Mouse (Mus musculus): Measurements from ENCODE around the gene Cplx3.

Gene Cplx3

DNA sequence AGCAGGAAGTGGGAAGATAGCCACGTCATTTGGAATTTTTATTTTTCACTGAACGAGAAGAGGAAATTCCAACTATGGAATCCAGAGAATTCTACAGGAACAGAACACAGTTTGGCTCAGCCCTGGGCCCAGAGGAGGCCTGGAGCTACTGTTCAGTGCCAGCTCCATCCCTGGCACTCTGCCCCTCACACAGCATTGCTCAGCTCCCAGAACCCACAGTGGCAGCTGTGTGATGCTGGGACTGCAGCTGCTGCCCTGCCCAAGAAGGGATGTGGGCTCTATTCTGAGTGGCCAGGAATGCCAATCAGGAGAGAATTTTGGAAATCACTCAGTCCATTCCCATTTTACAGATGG lies 4.8 kb downstream of the Cplx3 start:
- DNase-seq (ENCODE audit: low spot score): peak; percentile 43

DNA sequence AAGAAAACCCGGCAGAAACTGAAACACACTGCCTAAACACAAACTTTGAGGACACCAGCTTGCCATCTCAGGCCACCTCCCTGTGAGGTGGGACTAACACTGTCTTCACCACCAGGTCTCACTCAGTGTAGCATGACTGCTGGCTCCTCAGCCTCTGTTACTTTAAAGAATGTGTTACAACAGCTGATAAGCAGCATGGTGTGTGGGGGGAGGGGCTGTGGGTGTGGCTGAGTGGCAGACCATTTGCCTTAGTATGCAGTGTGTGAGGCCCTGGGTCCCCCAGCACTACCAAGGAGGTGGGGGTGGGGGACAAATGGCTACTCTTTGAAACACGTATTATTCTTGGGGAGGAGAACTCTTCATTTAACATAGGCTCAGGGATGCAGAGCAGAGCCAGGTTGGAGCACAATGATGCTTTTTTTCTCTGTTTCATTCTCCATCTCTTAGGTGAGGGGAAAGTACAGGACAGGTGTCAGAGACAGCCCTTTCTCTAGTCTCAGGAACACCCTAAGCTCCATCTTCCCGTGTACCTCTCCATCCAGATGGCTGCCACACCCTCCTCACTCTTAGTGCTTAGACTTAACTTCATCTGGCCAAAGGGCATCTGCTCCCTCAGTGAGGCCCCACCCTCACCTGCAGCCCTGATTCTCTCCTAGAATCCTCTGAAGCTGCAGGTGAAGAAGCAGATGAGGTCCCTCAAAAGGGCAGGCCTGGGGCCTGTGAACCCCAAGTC lies 5.3 kb downstream of the Cplx3 start:
- DNase-seq (ENCODE audit: low spot score): no peak

DNA sequence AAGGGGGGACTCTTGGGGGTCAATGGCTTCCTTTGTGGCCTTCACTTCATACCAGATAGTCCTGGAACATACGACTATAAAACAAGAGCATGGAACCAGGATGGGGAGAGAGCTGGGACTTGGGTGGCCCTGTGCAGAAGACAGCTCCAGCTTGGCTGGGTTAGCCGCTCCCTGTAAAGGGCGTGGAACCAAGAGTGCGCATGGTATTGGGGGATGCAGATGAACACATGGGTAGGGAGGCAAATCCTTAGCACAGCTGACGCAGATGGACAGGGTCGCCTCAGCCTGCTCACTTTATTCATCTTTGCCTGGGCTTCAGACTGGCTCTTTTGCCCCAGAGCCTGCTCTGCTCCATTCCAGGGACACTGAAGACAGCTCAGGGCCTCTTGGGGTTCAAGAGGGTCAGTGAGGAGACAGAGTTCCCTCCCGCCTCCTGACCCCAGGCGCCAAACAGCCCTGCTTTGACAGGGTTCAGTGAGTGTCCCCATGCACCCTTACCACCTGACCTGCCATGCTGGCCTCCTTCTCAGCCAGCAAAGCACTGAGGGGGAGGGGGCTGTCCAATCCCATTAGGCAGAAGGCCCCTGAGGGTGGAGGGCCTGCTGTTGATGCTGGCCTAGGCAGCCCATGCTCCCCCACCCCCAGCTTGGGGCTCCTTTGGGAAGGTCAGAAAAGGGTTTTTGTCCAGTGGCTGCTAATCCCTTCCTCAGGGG lies 7.1 kb downstream of the Cplx3 start:
- DNase-seq (ENCODE audit: low spot score): no peak

DNA sequence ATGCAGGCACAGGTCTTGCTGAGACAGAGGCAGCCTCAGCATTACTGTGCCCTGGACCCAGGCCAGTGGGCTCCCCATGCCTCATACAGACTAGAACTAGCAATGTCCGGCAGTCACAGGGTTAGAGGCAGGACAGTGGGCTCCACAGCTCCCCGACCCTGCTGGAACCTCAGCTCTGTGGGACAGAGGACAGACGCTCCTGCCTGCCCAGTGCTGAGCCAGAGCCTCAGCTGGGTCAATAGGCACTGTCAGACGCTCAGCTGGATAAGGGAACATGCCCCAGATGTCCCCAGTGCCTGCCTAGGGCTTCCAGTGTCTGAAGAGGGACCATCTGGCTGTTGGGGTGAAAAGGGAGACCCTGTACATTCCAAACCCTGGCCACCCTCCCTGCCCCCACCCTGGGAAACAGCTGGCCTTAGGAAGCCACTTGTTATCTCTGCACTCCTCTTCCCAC lies 8.1 kb downstream of the Cplx3 start:
- no peak for DNase-seq (ENCODE audit: low spot score)

DNA sequence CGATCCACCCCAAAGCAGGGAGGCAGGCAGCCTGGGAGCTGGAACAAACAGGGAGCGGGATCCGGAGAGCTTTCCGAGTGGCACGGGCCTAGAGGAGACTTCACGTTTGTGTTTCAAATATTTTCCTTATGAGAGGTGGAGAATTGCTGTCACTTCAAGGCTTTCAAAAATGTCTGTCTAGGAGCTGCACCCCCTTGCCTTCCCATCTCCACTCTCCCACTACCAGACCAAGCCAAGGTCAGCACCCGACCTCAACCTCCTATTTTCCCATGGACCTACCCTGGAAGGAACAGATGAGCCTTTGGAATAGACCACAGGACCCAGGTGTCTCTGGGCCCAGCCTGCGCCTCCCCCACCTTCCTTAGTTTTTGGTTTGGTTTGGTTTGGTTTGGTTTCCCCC lies 8.8 kb downstream of the Cplx3 start:
- DNase-seq (ENCODE audit: low spot score): no peak

DNA sequence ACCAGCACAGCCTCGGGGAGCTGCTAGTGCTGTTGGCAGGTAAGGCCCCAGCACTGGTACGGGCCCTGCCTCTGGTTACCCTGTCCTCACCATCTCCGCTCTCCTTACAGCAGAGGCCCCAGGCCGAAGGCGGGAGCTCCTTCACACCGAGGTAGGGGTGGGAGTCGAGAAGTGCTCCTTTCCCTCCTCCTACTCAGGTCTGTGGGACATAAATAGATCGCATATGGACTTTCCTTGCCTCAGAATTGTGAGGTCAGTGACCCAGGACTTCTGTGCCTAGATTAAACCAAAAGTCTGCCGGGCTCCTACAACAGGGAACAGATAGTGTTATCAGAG lies 11.9 kb downstream of the Cplx3 start:
- DNase-seq (ENCODE audit: low spot score): no peak

DNA sequence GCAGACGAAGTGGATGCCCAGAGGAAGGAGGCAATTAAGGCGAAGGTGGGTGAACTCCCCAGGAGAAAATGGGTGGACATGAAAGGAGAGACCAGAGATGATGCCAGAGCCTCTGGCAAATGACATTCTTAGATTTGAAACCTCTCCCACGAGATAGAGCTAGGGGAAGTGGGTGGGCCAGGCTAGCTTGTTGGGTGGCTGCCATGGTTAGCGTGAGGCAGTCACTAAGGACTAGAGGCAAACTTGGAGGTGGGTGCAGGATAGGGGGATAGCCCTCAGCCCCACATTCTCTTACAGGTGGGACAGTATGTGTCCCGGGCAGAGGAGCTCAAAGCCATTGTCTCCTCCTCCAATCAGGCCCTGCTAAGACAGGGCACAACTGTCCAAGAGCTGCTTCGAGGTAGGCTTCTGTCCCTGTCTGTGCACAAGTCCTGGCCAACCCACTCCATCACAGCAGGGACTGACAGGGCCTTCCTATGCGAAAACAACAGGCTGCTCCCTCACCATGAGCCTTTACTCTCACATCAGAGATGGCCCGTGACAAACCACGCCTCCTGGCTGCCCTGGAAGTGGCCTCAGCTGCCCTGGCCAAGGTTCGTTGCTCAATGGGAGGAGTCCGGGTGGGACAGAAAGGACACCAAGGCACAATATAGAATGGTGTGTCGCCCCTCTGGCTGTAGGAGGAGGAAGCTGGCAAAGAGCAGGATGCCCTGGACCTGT lies 12.5 kb downstream of the Cplx3 start:
- no peak for DNase-seq (ENCODE audit: low spot score)

DNA sequence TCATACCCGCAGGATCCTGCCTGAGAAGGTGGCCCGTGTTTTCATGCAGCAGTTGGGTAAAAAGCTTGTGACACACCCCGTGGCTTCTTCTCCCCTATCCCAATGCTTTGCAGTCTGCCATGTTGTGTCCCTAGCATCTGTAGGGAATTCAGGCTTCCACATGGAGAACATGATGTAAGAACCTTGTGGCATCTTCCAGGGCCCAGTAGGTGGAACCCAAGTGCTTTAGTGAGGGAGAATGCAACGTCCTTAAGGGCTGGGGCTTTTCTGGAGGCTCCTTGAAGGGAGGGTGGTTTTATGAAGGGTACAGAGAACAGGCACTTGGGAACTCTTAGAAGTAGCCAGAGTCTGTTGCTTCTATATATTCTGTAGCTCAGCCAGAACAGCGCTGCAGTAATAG lies 15.4 kb downstream of the Cplx3 start:
- DNase-seq (ENCODE audit: low spot score): no peak

DNA sequence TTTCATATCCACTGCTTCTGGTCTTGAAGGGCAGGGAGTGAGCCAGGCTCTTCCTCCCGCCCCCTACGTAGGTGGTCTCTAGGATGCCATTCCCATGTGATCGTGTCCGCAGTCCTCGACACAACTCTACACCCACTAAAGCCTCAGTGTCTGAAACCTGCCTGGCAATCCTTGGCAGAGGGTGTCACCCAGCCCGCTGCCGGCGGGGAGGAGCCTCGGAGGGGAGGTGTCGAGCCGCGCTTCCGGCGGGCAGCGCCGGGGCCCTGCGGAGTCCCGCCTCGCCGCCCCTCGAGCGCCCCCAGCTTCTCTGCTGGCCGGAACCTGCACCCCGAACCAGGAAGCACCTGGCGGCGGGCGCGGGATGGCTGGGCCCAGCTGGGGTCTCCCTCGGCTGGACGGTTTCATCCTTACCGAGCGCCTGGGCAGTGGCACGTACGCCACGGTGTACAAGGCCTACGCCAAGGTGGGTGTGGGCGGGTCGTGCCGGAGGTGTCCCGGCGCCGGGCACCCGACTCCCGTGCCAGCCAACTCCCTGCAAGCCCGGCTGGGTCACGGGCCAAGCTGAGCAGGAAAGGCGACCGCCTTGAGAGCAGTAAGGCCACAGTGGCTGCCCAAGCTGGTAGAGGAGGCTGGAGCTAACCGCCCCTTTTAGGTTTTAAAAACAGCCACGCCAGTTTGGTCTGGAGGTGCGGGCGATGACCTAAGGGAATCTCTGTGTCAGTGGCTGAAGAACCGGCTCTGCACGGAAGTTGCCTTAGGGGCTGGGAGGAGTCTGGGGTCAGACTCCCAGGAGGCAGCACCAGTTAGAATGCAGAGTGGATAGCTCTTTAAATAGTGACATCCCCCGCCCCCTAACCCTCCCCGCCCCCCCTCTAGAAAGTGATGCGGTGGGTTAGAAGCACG lies 16.6 kb downstream of the Cplx3 start, which contains the start of gene Ulk3:
Ulk3 (plus strand) TSS at position 229 of the 903 bp plus-strand sequence.
- DNase-seq (ENCODE audit: low spot score): no peak

DNA sequence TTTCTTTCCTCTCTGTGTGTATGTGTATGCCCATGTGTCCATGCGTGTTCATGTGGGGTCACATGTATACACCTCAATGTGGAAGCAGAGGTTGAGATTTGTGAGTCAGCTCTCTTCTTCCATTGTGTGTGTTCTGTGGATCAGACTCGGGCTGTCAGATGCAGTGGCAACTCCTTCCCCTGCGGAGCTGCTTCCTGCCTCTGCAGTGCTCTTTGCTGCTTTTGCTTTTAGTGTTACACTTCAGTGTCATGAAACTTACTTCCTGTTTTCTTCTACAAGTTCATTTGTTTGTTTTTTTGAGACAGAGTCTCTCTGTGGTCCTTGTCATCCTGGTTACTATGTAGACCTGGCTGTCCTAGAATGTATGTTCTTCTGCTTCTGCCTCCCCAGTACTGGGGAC lies 21.1 kb downstream of the Cplx3 start:
- no peak for DNase-seq (ENCODE audit: low spot score)

DNA sequence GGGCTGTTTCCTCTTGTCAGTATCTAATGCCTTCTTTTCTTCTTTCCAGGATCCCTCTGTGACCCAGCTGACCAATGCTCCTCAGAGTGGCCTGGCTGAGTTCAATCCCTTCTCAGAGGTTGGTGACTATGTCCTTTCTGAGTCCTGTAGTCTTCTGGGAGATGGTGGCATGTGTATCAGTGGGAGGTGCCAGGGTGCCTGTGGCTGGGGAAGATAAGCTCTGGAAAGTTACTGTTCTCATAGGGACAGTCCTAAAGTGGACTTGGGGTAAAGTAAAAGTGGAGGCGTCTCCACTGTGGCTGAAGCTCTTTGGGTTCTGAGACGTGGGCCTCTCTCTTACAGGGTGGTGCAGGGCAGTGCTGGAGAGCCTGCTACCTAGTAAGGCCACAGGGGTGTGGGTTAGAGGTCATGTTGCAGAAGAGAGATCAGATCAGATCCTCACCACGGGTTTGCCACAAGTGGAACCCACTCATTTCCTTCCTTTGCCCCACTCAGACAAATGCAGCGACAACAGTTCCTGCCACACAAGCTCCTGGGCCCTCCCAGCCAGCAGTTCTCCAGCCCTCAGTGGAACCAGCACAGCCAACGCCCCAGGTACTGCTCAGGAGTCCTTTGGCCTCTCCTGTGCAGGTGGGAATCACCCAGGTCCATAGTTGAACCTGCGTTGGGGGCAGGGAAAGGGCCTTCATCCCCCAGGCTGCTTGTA lies 28.8 kb downstream of the Cplx3 start:
- no peak for DNase-seq (ENCODE audit: low spot score)

DNA sequence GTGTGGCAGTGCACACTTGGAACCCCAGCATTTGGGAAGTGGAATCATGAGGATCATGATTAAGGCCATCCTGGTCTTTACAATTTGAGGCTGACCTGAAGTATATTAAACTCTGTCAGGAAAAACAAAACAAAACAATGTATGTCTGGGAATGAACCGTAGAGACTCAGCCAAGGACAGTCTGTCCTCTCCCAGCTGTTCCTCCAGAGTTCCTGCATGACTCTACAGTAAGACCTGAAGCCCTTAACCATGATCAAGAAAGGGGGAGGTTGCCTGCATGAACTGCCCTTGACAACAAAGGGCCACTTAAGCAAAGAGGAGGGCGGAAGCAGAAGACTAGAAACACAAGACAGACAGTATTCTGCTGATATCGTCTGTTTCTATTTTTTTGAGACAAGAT lies 30.5 kb downstream of the Cplx3 start:
- DNase-seq (ENCODE audit: low spot score): no peak

DNA sequence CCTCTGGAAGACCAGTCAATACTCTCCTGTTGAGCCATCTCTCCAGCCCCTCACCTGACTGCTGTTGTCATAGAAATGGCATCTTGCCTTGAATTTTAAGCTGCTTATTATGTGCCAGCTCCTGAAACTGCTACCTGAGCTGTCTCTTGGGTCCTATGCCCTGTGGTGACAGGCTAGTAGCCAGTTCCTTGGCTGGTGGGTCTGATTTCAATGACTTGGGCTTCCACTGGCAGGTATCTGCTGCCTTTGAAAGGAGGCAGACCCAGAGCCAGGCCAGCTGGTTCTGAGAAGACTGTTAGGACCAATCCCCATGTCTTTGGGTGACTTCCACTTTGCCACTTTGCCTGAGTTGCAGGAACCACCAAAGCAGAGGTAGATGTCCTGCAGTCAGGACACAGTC lies 31.7 kb downstream of the Cplx3 start:
- no peak for DNase-seq (ENCODE audit: low spot score)

DNA sequence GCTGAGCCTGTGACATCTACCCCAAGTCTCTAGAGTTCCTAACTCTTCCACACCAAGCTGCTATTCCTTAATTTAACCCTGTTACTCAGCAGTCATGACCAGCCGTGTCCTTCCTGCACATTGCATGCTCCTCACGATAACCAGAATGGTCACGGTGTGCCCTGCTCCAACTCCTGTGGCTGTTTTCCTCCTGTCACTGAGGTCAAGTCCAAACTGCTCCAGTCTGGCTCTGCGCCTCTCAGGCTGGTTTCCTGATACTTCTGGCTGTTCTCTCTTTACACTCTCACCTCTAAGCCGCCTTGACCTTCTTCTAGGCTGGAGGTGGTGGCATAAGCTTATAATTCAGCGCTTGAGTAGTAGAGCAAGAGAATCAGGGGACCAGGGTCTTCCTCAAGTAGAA lies 37.6 kb downstream of the Cplx3 start:
- DNase-seq (ENCODE audit: low spot score): no peak

DNA sequence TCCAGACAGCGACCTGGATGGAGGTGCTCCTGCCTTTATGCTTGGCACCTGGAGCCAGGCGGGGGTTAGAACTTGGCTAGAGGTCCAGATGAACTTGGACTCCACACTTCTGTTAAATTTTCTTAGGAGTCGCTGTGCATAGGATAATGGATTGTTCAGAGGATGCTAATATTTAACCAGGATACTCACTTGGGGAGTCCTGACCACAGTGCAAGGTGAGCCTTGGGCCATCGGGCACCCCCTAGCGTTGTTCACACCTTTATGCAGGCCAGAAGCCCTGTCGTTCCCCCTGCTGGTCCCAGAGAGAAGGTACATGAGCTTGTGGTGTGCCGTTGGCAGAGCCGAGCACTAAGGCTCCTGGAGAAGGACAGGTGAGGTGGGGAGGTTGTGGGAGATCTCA lies 39.2 kb downstream of the Cplx3 start:
- DNase-seq (ENCODE audit: low spot score): no peak

DNA sequence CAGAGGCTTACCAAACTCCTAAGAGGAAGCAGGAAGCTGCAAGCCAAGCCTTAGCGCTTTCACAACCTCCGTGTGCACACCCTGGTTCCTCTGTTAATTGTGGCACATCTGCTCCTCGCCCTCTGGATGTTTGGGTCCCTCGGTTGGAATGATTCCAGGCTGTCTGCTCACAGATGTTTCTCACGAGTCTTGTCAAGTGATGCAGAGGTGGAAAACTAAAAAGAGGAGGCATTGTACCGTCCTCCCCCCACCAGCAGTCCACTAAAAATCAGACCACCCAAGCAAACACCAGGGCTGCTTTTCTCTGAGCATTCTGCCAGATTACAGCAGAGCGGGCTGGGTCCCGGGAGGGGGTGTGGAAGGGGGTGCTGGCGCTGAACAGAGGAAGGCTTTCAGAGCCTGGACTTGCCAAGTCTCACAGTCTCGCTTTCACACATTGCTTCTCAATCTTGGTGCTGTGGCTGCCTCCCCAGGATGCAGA lies 40.3 kb downstream of the Cplx3 start:
- DNase-seq (ENCODE audit: low spot score): peak; percentile 62

DNA sequence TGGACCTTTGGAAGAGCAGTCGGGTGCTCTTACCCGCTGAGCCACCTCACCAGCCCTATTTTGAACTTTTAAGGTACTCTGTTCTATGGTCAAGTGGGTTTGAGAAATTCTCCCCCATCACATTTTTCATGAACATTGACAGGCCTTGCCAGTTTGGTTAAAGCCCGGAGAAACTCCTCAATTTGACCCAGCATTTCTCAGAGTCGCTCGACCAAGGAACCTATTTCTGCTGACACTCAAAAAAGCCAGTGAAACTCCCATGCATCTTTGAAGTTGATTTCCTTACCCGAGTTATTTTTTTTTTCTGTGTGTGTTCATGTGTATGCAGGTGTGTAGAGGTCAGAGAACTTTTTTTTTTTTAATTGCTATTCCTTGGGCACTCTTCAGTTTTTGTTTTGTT lies 41.5 kb downstream of the Cplx3 start:
- DNase-seq (ENCODE audit: low spot score): no peak

DNA sequence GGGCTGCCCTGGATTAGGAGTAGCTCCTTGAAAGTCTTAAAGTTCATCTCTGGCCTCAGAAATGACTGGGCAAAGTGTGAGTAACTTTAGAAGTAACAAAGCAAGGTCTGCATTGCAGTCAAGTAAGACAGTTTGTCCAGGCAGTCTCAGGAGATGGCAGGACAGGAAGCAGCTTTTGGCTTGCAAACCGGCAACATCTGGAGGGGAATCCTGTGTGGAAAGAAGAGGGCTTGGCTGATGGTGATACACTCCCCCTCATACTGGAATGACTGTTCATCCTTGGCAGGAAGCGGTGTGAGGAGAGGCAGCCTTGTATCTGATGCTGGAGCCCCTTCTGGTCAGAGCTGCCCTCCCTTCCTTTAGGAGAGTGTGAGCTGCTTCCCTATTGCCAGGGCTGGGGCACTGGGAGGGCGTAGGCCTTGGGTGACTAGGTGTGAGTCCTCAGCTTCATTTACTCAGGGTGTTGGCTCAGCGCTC lies 43.1 kb downstream of the Cplx3 start:
- DNase-seq (ENCODE audit: low spot score): no peak

DNA sequence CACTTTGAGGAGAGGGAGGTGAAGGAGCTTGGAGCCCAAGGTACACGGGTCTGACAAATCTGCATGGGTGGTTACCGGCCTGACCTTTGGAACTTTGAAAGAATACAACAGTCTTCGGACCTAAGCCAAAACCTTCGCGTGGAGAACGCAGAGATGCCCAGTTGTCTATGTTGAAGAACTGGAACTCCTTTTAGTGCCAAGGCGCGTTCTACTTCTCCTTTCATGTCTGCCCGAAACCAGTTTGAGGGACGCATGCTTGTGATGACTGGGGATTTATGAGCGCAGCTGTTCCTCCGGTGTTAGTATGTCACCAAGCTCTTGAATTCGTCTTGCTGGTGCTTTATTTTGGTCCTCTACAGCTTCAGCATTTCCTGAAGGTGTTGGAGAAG lies 44.4 kb downstream of the Cplx3 start:
- no peak for DNase-seq (ENCODE audit: low spot score)

DNA sequence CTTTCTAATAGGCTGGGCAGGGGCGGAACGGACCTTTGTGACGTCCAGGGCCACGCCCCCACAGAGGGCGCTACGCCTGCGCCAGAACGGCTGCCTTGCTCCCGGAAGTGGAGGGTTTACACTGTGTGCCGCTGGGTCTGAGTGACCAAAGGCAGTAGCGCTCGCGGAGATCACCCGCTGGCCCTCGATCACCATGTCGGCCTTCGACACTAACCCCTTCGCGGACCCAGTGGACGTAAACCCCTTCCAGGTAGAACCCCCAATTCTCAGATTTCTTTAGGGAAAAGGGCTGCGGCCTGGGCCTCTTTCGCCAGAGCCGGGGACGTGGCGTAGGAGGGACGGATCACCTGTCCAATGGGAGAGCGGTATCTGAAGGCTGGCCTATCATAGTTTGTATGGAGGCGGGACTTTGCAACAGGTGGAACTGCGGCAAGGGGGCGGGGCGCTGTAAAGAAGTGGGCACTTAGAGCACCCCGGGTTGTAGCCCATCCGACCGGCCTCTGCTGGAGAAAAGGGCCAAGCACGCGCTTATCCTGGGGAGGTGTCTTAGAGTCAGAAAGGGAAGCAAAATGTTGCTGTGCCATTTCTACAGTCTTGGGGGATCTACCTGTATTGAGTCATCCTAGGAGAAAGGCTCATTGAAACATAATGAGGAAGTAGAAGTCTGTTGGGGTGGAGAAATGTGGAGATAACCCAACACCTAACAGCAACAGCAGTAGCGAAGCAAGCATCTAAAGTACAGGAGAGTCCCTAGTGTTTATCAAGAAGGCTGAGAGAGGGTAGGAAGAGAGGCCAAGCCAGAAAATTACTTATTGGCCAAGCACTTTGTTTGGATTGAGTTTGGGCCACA lies 45.0 kb downstream of the Cplx3 start, which contains the start of gene Scamp2:
Scamp2 (plus strand) TSS at position 83 of the 850 bp plus-strand sequence.
- DNase-seq (ENCODE audit: low spot score): peak; percentile 87

Measured in layer of hippocampus, adult 9-10 months (tissue).